Mouse (Mus musculus): Measurements from ENCODE around the gene Diras2. TPM values are rescaled to one million over a fixed set of nuclear protein-coding genes. Genes with fewer than 3 reads are reported as not detected.

Gene Diras2
- total RNA-seq (2021), result 1 to 10 TPM; 3.8 to 4.3 TPM
- long read RNA-seq, experiment 1, full-length matches to known transcripts, result 1 of 1 reads
- long read RNA-seq, experiment 1, partial matches to known transcripts, result 0 of 1 reads
- long read RNA-seq, experiment 1, other reads (novel, unspliced or antisense), result 0 of 1 reads
- long read RNA-seq, experiment 2, full-length matches to known transcripts, result 3 of 3 reads
- long read RNA-seq, experiment 2, partial matches to known transcripts, result 0 of 3 reads
- long read RNA-seq, experiment 2, other reads (novel, unspliced or antisense), result 0 of 3 reads

DNA sequence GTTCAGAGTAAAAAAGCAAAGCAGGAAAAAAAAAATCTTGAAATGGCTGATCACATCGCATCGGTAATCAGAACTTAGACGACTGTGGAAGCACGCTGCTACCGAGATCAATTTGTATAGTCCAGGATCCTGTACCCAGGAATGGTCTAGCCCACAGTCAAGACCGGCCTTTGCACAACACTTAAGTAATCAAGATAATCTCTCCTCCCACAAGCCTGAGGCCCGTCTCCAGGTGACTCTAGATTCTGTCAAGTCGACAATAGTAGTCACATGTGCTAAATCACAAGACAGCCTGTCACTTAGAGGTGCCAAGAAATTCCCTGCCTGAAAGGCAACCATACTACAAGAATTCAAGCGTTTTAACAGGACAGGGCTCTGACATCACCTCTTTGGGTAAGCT lies at the start of gene Diras2:
Gene Diras2 (minus strand): TSS at position 159 of the 400 bp plus-strand sequence.
- no peak for DNase-seq

- DNase-seq, result no peak
Measured at GRCm38 (mm10) chr13:52578776-52579175, 47.7 kb upstream of the Diras2 start.

GRCm38 (mm10) chr13:52577939-52578338 lies 46.9 kb upstream of the Diras2 start:
- DNase-seq, result no peak

- no peak for DNase-seq
Measured at GRCm38 (mm10) chr13:52577326-52577920, 46.3 kb upstream of the Diras2 start.

- DNase-seq, result no peak
Measured at GRCm38 (mm10) chr13:52576841-52577240, 45.8 kb upstream of the Diras2 start.

- DNase-seq, result no peak
Measured at GRCm38 (mm10) chr13:52576021-52576614, 45.0 kb upstream of the Diras2 start.

- DNase-seq, result no peak
Measured at GRCm38 (mm10) chr13:52575483-52575882, 44.4 kb upstream of the Diras2 start.

DNA sequence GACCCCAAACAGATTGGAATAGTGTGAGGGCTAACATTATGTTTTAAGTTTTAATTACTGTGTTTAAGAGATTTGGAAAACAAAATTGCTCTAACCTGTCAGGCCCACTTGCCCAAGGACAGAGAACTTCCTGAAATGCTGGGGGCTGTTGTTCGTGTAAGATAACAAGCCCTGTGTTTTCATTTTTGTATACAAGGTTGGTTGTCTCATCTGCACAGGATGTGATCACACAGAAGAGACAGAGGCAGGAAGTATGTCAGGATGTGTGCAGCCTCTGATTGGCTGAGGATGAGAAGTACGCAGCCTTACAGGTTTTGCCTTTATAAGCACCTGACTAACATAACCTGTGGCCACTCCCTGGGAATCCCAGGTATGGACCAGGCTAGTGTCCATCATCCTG lies 43.2 kb upstream of the Diras2 start:
- DNase-seq, result no peak

DNA sequence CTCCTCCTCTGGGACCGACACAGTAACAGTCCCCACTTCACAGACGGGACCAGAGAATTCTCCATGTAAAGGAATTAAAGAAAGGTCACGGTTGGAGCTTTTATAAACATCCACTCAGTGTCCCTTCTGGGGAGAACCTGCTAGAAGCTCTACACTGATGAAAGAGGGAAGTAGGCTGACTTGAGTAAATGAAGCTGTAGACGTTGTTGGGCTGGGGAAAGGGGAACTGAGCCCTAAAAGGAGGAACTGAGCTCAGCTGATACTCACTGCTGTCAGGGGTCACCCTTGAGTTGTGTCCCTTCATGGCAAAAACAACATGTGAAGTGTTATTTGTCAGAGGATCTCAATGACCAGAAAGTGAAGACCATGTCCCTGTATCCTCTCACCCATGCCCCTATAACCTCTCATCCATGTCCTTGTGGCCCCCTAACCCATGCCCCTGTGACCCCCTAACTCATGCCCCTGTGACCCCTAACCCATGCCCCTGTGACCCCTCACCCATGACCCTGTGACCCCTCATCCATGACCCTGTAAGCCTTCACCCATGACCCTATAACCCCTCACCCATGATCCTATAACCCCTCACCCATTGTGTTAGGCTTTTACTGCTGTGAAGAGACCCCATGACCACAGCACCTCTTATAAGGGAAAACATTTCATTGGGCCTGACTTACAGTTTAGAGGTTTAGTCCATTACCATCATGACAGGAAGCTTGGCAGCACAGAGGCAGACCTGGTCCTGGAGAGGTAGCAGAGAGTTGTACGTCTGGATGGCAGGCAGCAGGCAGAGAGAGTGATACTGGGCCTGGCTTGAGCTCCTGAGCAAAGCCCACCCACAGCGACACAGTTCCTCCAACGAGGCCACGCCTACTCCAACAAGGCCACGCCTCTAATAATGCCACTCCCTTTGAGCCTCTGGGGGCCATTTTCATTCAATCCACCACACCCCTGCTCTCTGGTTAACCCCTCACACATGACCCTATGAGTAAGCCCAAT lies 41.7 kb upstream of the Diras2 start:
- DNase-seq, result no peak

DNA sequence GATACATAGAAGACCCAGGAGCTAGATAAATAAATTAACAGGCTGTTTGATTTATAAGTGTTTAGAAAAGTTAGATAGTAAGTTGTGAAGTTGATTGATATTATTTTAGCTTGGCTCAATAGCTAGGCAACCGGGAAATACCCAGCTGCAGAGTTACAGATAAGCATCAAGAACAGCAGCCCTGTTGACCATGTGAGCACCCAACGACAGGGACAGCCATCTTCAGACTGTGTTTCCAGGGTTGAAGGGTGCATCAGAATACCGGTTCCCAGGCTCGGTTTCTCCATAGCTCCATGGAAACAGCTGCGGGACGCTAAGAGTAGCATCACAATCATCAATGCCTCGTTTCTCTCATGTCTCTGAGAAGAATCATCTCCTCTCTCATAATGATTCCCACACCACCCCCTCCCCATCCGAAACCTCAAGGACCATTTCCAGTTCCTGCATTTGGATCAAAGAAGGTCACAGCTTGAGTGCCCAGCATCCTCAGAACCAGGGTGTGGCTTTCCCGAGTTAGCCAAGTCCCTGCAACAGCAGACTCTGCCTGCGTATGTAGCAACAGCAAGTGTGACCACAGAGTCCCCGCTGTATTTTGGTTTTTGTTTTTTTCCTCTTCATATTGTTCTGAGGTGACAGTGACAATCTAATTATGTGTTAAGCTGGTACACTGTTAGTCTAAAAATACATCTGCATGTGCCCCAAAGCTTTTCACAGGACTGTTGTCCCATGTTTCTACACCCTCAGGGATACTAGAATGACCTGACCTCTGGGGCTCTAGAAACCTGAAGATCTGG lies 40.7 kb upstream of the Diras2 start:
- DNase-seq, result no peak

DNA sequence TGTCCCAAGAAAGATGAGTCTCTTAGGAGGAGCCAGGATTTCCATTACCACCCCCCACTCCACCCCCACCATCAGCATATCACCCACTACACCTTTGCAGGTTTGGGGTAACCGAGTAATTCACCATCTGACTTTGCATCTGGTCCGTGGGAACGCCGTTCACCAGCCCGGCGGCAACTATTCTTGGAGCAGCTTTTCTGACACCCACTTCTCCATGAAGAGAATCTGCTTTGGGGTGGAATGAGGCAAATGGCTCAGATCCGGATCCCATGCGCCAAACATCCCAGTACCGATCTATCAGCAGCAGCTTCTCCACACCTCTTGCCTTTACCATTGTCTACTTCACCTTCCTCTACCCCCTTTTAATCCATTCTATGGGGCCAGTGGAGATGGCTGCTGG lies 39.2 kb upstream of the Diras2 start:
- no peak for DNase-seq

GRCm38 (mm10) chr13:52569194-52569769 lies 38.2 kb upstream of the Diras2 start:
- DNase-seq, result no peak

DNA sequence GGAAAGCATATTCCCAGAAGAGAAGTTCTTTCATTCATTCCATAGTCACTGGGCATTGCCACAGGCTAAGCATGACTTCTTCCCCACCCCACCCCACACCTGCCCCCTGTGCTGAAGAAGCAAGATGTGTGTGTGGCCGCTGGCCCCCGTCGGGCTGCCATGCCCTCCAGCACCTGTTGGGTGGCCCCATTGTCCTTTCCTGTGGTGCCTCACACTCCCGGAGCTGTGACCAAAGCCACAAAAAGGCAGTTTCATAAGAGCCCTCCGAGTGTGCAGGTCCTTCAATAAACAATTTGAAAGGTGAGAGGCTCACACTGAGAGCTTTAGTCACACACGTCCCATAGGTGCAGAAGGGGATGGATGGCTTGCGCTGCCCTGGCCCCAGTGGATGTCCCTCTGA lies 35.7 kb upstream of the Diras2 start:
- no peak for DNase-seq

DNA sequence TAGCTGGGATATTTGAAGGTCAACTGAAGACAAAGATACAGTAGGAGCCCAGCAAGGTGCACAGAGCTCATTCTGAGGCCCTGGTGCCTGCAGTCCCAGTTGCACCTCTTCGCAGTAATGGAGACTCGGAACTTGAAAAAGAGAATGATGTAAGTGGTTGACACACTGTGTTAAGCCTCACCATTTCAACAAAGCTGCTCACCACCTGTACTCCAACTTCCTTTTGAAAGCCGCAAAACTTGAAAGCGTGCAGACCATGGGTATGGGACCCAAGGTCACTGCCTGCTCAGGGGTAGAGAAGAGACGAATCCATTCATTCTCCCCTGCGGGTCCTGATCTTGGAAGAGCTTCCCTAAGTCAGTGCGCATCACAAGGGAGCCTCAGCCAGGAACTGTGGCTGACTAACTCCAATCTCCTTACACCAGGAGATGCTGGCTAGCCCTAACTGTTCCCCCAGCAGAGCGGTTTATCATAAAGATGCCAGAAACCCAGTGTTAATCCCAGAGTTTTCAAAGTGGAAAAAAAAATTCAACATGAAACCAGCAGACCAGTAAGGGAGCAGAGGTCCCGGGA lies 35.2 kb upstream of the Diras2 start:
- no peak for DNase-seq

GRCm38 (mm10) chr13:52565103-52565739 lies 34.1 kb upstream of the Diras2 start:
- DNase-seq, result peak; percentile 11 to 16

GRCm38 (mm10) chr13:52562166-52562571 lies 31.1 kb upstream of the Diras2 start:
- DNase-seq, result no peak

GRCm38 (mm10) chr13:52561367-52562165 lies 30.5 kb upstream of the Diras2 start:
- no peak for DNase-seq

GRCm38 (mm10) chr13:52557421-52557820 lies 26.3 kb upstream of the Diras2 start:
- no peak for DNase-seq

DNA sequence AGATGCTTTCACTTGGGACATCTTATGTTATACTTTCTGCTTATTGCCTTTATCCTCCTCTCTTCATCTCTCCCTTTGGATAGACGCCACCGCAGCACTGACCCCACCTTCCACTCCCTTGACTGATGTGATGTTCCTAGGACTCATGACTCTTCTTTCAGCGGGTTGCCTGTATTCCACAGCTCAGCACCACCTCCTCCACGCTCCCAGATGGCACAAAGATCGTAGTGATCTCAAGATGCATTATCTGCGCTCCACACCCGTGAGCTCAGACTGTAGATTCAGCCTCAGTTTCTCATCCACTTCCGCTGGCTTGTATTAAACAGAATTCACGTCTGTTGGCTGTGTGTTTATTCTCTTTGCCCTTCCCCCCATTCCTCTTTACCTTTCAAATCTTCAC lies 23.6 kb upstream of the Diras2 start:
- DNase-seq, result no peak

Data from adrenal gland, postnatal 36 days (tissue).